Mouse (Mus musculus): ENCODE results near the gene Gsdma3. TPM values are rescaled to one million over a fixed set of nuclear protein-coding genes. Genes with fewer than 3 reads are reported as not detected.

Gsdma3 gene
- not detected in 2 replicates for polyA plus RNA-seq (2012; rRNA removed)

DNA sequence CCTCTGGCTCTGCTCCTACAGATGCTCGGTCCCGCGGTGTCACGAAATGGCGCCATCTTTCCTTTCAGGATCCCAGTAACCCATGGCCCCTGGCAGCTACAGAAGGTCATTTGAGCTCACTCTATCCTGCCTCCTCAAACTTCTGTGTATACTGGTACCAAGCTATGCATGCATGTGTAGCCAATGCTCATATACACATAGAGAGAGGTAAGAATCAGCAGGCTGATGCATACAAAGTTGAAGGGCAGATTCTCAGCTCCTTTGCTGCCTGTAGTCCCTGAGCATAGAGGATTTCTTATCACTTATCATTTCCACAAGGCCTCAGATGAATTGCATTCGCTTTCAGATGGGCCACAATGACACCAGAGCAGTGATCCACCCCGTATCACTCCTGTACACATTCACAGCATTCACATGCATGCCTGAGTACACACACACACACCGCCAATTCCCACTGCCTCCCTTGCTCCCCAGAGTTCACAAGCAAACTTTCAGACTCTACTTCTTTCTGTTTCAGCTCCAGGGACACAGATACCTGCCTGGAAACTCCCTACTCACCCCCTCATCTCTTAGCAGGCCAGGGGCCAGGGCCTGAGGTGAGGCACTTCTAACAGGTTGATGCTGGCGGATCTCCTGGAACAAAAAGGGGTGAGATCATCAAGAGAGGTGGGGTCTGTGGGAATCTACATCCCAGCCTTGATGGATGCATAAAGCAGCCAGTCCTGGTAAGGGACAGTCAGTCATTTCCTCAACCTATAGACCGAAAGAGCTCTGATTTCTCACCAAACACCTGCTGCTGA is at the start of gene Gsdma3, which contains the start of gene Gm12355:
Gene Gsdma3 (plus strand): TSS at position 750 of the 800 bp plus-strand sequence.
Gene Gm12355 (minus strand): TSS at position 51 of the 800 bp plus-strand sequence.

DNA sequence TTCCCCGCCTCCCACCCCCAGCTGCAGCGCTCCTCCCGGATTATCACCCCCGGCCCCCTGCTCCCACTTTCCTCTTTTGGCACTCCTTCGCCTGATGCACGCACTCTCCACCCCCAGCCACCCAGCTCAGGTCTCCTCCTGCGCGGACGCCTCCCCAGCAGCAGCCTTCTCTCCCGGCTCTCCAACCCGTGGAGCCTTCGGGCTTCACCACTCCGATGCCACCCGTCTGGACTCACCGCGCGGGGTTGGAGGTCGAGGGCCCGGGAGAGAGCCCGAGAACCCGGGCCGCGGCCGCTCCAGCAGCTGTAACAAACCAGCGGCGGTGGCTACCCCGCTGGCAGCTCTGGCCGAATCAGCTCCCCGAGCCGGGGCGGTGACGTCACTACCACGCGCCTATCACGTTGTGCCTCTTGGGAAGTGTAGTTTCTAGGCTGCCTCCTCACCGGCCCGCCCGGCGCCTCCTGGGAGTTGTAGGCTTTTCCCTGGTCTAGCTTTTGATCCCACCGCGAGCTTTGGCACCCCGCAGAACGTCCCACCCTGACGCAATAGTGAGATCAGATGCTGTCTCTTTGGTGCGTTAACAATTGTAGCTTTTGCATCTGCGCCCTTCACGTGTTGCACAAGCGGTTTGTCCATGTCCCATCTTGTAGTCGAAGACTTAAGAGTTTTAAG is 39.1 kb upstream of the Gsdma3 start, which contains the start of gene Ormdl3:
Gene Ormdl3 (minus strand): TSS at position 477 of the 672 bp plus-strand sequence.

DNA sequence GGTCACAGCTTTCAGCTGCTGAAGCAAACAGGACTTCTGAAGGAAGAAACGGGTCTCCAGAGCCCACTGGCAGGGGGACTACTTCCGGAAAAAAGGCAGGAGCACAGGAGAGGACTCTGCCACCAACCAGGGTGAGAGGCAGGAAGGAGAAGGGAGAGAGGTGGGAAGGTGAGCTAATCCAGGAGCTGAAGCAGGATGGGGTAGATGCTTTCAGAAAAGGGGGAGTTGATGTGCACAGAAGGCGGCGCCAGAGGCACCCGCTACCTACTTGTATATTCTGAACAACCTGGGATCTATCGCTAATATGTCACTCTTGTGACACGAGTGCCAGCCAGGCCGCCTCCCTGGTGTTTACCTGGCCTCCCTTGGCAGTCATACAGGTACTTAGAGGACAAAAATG is 28.2 kb upstream of the Gsdma3 start, which contains the start of gene Lrrc3c:
Gene Lrrc3c (plus strand): TSS at position 301 of the 400 bp plus-strand sequence.

DNA sequence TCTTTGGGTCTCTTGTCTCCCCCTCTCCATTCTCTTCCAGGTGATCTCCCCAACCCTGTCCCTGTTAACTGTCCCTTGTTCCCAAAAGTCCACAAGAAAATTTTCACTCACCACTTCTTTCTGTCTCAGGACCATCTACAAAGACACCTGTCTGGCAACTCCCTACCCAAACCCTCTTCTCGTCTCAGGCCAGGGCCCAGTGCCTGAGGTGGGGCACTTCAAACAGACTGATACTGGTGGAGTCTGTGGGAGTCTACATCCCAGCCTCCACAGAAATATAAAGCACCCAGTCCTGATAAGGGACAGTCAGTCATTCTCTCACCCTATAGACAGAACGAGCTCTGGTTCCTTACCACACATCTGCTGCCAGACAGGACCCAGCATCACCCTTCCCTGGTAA is 20.3 kb downstream of the Gsdma3 start, which contains the start of gene Gsdma2:
Gene Gsdma2 (plus strand): TSS at position 301 of the 400 bp plus-strand sequence.

DNA sequence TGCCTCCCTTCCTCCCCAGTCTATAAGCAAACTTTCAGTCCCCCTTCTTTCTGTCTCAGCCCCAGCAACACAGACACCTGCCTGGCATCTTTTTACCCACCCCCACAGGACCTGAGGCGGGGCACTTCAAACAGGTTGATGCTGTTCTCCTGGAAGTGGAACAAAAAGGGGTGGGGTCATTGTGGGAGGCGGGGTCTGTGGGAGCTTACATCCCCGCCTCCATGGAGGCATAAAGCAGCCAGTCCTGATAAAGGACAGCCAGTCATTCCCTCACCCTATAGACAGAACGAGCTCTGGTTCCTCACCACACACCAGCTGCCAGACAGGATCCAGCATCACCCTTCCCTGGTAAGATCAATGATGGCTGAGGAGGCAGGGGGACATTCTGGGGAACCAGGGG is 37.9 kb downstream of the Gsdma3 start, which contains the start of gene Gsdma:
Gene Gsdma (plus strand): TSS at position 261 of the 400 bp plus-strand sequence.

DNA sequence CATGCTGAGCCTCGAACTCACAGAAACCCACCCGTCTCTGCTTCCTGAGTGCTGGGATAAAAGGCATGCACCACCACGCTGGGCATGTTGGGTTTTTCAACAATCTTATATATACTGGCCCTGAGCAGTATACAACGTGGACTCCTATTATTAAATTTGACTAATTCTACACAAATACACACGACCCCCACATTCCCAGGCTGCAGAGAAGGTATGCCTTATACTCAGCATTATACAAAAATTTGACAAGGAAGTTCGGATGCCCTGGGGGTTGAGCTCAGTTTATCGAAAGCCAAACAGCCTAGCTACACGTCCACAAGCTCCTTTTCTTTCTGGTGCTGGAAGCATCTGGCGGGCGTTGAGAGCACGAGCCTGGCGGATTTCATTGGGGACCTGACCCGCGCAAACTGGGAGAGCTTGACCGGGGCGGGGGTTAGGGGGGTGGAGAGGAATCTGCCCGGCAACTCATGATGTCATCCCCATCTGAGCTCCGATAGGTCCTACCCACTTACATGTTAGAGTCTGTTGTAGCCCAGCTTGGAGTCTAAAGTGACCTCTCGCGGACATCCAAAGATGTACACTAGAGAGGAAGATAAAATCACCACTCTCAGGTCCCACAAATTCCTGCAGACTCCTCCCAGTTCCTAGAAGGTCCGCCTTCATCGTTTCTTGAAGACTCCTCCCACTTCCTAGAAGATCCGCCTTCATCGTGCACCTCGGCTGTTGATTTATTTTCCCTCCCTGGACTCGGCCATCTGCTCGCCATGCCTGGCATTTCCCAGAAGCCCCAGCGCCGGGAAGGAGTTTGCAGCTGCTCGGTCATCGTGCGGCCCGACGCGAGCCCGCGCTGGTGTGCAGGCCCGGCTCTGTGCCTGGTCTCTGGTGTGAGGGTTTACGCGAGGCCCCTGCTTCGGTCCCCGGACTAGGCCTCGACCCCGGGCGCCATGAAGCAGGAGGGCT is 55.9 kb downstream of the Gsdma3 start, which contains the start of gene Psmd3:
Gene Psmd3 (plus strand): TSS at position 769 of the 960 bp plus-strand sequence.

Other genes starting within 250 kb of the Gsdma3 start
- gene Tcap, start 242.5 kb upstream of the Gsdma3 start, polyA plus RNA-seq (2012; rRNA removed): 0.64 and 2.3 TPM in 2 replicates
- gene Pnmt, start 239.9 kb upstream of the Gsdma3 start, polyA plus RNA-seq (2012; rRNA removed): 0.49 and 1.5 TPM in 2 replicates
- 11.9 and 12.1 TPM in 2 replicates for gene Pgap3, start 225.9 kb upstream of the Gsdma3 start, polyA plus RNA-seq (2012; rRNA removed)
- gene Erbb2, start 213.9 kb upstream of the Gsdma3 start, polyA plus RNA-seq (2012; rRNA removed): 7.7 and 14.8 TPM in 2 replicates
- 140 and 174 TPM in 2 replicates for gene Mien1, start 187.4 kb upstream of the Gsdma3 start, polyA plus RNA-seq (2012; rRNA removed)
- 0.49 and 2.8 TPM in 2 replicates for gene Grb7, start 180.0 kb upstream of the Gsdma3 start, polyA plus RNA-seq (2012; rRNA removed)
- gene Ikzf3, start 80.3 kb upstream of the Gsdma3 start, polyA plus RNA-seq (2012; rRNA removed): 0.30 TPM in 1 of 2 replicates, not detected in the other
- 0.10 and 0.19 TPM in 2 replicates for gene Zpbp2, start 75.3 kb upstream of the Gsdma3 start, polyA plus RNA-seq (2012; rRNA removed)
- 86.2 and 88.2 TPM in 2 replicates for gene Ormdl3, start 39.0 kb upstream of the Gsdma3 start, polyA plus RNA-seq (2012; rRNA removed)
- not detected in 2 replicates for gene Lrrc3c, start 28.1 kb upstream of the Gsdma3 start, polyA plus RNA-seq (2012; rRNA removed)
- gene Gm12355, start 699 bp upstream of the Gsdma3 start, polyA plus RNA-seq (2012; rRNA removed): 0.29 and 0.43 TPM in 2 replicates
- gene Gsdma2, start 20.4 kb downstream of the Gsdma3 start, polyA plus RNA-seq (2012; rRNA removed): 0.04 TPM in 1 of 2 replicates, not detected in the other
- not detected in 2 replicates for gene Gsdma, start 38.0 kb downstream of the Gsdma3 start, polyA plus RNA-seq (2012; rRNA removed)
- gene Psmd3, start 56.2 kb downstream of the Gsdma3 start, polyA plus RNA-seq (2012; rRNA removed): 191 and 196 TPM in 2 replicates
- 0.08 TPM in 1 of 2 replicates, not detected in the other for gene Csf3, start 74.9 kb downstream of the Gsdma3 start, polyA plus RNA-seq (2012; rRNA removed)
- gene Med24, start 103.1 kb downstream of the Gsdma3 start, polyA plus RNA-seq (2012; rRNA removed): 140 and 153 TPM in 2 replicates
- 555 and 616 TPM in 2 replicates for gene Thra, start 114.3 kb downstream of the Gsdma3 start, polyA plus RNA-seq (2012; rRNA removed)
- gene Nr1d1, start 149.0 kb downstream of the Gsdma3 start, polyA plus RNA-seq (2012; rRNA removed): 2.9 and 3.1 TPM in 2 replicates
- 108 and 118 TPM in 2 replicates for gene Msl1, start 169.2 kb downstream of the Gsdma3 start, polyA plus RNA-seq (2012; rRNA removed)
- 74.2 and 75.0 TPM in 2 replicates for gene Casc3, start 178.5 kb downstream of the Gsdma3 start, polyA plus RNA-seq (2012; rRNA removed)
- 19.3 and 26.6 TPM in 2 replicates for gene Rapgefl1, start 210.4 kb downstream of the Gsdma3 start, polyA plus RNA-seq (2012; rRNA removed)
- 11.4 and 11.6 TPM in 2 replicates for gene Wipf2, start 237.3 kb downstream of the Gsdma3 start, polyA plus RNA-seq (2012; rRNA removed)